Mouse (Mus musculus): ENCODE measurements around the gene Spast.

DNA sequence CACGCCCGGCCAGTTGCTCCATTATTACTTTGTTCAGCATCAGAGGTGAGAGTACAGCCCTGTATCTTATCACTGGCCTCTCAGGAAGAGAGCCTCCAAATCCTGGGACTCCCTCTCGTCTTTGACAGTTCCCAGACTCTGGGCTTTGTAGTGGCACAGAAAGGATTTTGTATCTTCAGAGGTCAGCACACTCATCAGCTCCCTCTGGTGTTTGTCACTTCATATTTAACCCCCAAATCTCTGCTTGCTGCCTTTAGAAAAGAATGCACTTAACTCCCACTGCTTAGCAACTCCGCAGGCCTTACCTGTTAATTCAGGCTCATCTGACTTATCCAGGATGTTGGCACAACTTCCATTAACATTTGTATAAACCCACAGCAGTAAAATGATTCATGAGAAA lies 70.9 kb downstream of the Spast start:
- TF ChIP-seq POLR2A (IDR thresholded peaks at IDR 0.05; ENCODE audit: insufficient read depth, low read depth, low read length) (no peak), CTCF (IDR thresholded peaks at IDR 0.05; ENCODE audit: insufficient read depth, low read depth, low read length) (no peak)

Data from olfactory bulb, adult 2 months (tissue).